Mouse (Mus musculus): Measurements from ENCODE around the gene Fbxo45.

Fbxo45 gene

DNA sequence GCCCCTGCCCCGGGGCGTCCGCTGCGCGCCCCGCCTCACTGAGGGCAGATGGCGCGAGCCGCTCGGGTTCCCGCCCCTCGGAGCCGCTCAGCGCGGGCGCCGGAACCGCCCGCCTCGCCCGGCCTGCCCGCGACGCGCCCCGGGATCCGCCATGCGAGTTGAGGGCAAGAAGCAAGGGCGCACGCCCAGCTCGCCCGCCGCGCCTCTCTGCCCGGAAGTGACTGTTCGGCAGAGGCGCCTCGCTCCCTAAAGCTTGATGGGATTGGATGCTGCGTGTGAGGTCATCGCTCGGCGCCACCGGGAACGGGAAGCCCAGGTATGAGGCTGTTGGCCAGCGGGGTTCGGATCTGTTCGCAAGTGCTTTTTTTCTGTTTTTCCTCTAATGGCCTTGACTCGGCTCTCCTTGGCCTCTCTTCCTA lies at the start of gene Fbxo45, which contains the start of gene Wdr53:
Fbxo45 (minus strand) TSS at position 207 of the 419 bp plus-strand sequence.
Wdr53 (plus strand) TSS at position 276 of the 419 bp plus-strand sequence.
- DNase-seq (ENCODE audit: low spot score in 2 of 2) = peak; percentile 97 to 98

DNA sequence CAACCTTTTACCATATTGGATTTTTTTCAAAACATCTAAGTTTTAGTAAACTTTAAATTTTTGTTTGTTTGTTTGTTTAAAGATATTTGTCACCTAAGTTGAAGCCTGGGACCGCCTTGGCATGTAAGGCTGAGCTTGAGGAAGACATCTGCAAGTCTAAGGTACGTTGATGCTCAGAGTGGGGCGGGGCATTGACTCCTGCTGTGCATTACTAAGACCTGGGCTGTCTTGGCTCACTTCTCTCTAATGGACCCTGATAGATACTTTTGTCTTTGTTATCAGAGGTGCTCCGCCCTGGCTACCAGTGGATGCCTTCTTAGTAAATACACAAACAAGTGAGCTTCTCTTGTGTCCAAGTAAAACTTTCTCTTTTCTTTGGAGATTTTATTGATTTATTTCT lies 44.9 kb upstream of the Fbxo45 start:
- DNase-seq (ENCODE audit: low spot score in 2 of 2) = no peak

DNA sequence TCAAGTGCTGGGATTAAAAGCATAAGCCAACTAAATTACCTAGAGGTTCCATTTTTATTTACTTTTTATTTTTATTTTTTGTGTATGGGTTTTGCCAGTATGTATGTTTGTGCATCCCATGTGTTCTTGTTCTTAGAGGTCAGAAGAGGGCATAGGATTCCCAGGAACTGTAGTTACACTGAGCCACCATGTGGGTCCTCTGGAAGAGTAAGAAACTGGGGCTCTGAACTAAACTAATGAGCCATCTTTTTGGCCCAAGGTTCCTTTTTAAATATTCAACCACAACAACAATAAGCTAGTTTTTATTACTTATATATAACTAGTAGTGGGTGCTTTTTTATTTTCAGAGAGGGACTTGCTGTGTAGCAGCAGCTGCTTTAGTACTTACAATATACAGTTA lies 35.6 kb upstream of the Fbxo45 start:
- DNase-seq (ENCODE audit: low spot score in 2 of 2) = no peak

DNA sequence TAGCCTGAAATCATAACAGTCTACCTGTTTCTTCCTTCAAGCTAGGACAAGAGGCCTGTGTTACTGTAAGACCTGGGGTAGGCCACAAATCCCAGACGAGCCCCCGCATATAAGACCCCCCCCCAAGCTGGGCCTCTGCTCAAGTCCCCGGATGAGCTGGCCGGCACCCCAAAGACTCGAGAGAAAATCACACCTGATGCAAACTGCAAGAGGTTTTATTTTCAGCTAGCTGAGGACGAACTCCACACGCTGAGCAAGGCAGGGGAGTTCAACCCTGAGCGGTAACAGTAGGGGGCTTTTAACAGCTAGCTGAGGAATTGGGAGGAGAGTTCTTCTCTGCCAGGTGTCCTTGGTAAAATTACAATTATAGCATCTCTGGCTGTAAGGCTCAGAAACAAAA lies 33.3 kb upstream of the Fbxo45 start:
- no peak for DNase-seq (ENCODE audit: low spot score in 2 of 2)

DNA sequence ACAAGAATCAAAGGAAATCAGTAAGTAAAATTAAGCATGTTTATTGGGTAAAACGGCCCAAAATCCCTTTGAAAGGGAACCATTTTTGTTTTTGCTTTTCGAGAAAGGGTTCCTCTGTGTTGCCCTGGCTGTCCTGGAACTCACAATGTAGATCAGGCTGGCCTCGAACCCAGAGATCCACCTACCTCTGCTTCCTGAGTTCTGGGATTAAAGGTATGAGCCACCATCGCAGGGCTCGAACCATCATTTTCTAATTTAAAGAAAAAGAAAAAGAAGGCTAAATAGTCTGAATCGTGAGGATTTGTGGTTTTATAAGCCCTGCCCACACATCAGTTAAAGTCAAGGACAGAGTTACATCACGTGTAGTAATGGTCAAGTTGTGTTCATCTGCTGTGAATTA lies 31.4 kb upstream of the Fbxo45 start:
- DNase-seq (ENCODE audit: low spot score in 2 of 2) = no peak

DNA sequence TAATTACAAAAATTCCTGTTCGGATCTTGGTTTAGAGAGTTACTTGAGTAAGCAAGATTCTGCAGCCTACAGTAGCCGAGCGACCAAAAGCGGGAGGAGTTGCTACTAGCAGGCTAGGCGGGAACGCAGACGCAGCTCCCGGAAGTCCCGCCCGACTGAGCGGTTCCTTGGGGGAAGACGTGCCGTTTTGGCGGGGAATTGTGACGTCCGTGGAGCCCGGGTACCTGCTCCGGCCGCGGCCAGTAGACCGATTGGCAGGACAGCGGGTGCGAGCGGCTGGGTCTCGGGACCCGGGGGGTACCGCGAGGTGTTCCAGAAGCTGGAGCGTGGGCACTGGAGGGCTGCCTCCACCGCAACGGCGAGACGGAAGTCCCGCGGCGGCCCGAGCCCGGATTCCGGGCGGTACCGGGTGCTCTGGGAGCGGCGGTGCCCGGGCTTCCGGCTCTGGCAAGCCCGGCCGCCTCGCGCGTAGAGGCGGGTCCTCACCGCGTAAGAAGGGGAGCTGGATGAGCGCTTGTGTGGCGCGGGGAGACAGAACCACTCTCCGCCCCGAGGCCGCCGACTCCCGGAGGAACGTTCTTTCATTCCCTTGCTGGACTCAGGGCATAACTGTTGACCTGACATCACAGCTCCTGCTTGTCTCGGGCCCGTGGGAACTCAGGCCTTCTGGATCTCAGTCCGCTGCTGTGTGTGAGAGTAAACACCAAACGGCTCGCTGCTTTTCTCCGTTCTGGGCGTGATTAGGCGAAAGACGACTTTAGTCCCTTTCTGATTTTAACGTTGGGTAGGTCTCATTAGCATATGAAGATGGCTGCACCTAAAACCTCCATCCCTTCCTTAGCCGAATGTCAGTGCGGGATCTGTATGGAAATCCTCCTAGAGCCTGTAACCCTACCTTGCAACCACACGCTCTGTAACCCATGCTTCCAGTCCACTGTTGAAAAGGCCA lies 30.6 kb upstream of the Fbxo45 start, which contains the start of gene Rnf168:
Rnf168 (plus strand) TSS at position 152 of the 949 bp plus-strand sequence.
- DNase-seq (ENCODE audit: low spot score in 2 of 2) = peak; percentile 91 to 93

DNA sequence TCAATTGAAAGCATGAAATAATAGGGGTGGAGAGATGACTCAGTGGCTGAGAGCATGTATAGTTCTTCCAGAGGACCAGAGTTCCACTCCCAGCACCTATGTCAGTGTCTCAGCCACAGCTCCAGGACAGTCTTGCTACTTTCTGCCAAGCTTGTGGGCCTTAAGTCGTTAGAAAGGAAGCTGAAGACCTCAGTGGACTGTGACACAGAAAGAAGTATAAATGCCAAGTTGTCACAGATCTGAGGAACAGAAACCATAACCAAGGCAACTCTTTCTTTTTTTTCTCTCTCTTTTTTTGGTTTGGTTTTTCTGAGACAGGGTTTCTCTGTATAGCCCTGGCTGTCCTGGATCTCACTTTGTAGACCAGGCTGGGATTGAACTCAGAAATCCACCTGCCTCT lies 28.9 kb upstream of the Fbxo45 start:
- no peak for DNase-seq (ENCODE audit: low spot score in 2 of 2)

DNA sequence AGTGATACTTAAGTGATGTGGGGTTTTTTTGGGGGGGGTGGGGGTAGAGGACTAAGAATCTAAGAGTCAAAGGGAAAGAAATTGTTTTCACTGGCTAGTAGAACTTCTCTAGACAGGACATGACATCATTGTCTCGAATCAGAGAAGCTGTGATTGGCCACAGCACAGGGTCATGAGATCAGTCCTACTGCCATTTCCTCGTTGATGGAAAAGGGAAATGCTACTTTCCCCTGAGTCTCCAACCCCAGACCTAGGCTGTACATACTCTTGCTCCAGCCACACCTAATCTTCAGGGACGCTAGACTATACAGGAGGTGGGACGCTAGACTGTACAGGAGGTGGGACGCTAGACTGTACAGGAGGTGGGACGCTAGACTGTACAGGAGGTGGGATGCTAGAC lies 28.1 kb upstream of the Fbxo45 start:
- DNase-seq (ENCODE audit: low spot score in 2 of 2) = no peak

DNA sequence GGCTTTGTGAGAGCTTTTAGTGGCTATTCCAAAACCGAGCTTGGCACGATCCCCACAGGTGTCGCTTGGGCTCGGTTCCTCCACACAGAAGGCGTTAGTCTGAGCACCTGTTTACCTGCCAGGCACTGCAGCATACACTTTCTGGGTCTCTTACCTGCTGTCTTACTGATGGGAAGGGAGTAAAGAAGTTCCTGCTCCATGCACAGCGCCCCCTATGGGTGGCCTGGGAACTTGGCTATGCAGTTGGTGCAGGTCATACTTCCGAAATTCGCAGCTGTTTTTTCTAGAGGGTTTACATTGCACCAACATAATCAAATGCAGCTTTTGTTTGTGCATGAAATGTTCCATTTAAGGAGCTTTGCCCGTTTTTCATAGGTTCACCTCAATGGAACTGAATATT lies 26.4 kb upstream of the Fbxo45 start:
- no peak for DNase-seq (ENCODE audit: low spot score in 2 of 2)

DNA sequence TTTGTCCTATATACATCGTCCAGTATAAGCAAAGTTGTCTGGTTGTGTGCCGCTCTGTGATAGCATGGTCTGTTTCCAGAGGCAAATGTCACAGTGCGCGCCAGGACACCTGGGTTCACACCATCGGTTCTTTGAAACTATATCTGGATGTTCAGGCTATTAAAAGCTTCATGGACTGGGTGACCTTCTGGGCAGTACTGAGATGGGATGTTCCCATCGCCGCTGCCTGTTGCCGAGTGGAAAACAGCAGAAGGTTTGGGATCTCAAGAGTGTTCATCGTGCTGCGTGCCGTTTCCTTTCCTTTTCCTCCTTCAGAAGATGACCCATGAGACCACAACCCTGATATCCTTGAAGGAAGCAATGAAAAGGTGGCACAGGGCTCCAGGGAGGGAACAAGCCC lies 24.3 kb upstream of the Fbxo45 start, which contains the start of gene Smco1:
Smco1 (plus strand) TSS at position 178 of the 400 bp plus-strand sequence.
- peak; percentile 56 to 61 for DNase-seq (ENCODE audit: low spot score in 2 of 2)

DNA sequence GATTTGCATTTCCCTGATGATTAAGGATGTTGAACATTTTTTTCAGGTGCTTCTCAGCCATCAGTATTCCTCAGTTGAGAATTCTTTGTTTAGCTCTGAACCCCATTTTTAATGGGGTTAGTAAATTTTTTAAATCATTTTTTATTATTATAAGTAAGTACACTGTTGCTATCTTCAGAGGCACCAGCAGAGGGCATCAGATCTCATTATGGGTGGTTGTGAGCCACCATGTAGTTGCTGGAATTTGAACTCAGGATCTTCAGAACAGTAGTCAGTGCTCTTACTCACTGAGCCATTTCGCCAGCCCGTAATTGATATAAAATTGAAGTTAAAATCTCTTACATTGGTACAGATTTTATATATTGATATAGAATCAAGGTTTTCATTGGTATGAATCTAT lies 17.3 kb upstream of the Fbxo45 start:
- DNase-seq (ENCODE audit: low spot score in 2 of 2) = peak in 1 of 2 experiments; percentile 12

DNA sequence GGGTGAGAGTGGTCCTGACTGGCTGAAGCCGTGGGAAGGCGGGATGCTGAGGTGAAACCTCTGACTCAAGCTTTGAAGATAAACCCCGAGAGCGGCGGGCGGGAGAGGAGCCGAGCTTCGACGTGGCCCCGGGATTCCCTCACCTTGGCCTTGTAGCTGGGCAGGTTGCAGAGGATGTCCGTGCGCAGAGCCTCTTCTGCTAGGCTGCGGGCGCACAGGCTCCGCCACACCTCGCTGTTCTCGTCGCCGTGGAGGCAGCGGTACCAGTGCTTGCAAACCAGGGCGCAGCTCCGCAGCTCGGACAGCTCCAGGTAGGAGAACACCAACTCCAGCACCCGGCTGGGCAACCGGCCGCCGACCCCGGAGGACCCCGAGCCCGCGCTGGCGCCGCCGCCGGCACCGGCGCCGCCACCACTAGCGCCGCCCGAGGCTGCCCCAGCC lies 587 bp downstream of the Fbxo45 start:
- DNase-seq (ENCODE audit: low spot score in 2 of 2) = peak; percentile 30 to 37

DNA sequence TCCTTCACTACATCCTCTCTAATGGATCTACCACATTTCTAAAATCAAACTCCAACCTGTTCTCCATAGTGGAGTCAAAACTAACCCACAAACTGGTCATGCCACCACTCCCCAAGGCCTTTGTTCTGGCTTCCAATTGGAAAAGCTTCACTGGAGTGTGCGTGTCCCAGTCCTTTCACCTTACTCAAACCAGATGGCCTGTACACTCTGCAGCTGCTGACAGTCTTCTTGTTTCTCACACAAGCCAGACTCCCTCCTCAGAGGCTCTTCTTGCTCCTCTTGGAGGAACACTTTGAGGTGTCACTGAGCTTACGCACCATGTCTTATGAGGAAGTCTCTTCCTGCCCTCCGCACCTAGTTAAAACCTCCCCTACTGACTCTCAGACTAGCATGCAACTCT lies 3.1 kb downstream of the Fbxo45 start:
- DNase-seq (ENCODE audit: low spot score in 2 of 2) = no peak

DNA sequence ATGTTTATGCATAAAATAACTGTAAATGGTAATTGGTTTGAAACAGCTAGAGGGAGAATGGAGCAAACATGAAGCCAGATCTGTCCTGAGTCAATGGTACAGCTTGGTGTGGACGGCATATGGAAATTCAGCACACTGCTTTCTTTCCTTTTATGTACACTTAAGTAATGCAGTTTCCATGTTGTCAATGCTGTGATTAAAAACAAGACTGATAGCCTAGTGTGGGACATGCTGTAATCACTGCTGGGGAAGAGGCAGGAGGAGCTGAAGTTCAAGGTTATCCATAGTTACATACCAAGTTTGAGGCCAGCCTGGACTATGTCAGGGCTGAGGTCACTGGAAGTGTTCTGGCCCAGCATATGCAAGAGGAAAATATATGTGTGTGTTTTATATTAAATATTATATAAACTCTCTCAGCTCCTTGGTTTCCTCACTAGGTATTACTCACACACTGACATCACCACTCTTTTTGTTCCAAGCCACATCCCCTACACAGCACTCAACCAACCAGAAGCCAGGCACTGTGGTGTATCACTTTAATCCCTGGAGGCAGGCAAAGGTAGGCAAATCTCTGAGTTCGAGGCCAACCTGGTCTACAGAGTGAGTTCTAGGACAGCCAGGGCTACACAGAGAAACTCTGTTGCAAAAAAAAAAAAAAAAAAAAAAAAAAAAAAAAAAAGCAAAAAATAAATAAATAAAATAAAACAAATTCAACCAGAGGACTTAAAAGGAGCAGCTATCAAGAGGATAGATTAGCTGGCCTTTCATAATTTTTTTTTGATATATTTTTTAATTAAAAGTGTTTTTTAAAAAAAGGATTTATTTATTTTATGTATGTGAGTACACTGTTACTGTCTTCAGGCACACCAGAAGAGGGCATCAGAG lies 7.3 kb downstream of the Fbxo45 start:
- DNase-seq (ENCODE audit: low spot score in 2 of 2) = no peak

DNA sequence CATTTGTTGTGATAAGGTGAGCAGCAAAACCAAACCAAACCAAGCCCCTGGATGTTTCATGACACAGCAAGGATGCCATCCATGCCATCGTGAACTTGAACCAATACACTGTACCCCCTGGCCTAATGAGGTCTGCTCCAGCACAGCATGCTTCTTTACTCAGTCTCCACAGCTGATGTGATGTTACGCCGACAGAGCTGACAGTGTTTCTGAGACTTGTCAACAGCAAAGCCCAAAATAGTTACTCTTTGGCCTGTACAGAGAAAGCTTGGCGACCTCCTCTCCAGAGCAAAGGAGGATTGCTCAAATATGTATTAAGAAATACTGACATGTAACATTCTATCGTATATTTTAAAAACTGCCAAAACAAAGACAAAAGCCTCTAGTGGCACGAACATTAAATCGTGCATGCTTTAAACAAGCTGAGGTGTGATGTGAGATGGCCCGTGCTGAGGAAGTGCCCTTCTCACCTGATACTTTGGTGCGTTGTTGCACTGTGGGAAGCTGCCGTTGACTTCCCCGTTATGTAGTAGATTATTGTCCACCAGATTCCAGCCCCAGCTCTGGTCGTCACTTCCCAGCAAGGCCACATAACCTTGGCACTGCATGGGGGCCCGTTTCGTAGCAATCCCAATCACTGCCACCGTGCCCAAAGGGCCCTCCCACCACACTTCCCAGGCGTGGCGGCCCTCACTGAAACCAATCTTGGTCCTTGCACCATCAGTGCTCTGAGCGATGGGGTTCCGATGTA lies 8.9 kb downstream of the Fbxo45 start:
- peak; percentile 32 to 42 for DNase-seq (ENCODE audit: low spot score in 2 of 2)

DNA sequence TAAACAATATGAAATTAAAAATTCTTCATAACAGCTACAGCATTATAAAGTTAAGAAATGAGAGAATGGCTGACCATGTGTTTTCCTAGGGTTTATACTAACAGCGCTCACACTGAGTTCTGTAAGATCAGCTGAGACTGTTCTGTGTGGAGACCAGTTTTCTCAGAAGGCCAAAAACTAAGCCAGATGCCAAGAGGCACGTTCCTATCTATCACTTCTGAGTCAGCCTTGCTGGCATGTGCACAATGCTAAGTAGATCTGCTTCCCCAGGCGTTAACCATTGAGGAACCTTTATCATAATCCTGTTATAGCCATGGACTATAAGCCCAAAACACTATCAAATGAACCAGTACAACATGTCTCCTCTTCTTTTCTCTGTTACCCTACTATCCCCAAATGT lies 14.9 kb downstream of the Fbxo45 start:
- peak in 1 of 2 experiments; percentile 23 for DNase-seq (ENCODE audit: low spot score in 2 of 2)

DNA sequence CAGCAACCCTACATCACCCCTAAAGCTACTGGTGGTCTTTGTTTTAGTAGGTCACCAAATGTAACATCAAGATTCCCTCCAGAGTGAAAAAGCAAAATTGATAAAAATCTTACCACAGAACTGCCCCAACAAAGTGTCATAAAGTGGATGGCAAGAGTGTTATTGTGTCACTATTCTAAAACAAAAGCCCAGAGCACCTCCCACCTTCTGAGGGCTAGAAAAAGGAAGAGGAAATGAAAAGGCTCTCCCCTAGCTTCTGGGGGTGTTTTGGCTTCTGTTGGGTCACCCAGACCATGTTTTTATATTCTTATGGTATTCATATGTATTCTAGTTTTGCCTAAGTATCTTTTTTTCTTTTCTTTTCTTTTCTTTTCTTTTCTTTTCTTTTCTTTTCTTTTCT lies 24.6 kb downstream of the Fbxo45 start:
- no peak for DNase-seq (ENCODE audit: low spot score in 2 of 2)

DNA sequence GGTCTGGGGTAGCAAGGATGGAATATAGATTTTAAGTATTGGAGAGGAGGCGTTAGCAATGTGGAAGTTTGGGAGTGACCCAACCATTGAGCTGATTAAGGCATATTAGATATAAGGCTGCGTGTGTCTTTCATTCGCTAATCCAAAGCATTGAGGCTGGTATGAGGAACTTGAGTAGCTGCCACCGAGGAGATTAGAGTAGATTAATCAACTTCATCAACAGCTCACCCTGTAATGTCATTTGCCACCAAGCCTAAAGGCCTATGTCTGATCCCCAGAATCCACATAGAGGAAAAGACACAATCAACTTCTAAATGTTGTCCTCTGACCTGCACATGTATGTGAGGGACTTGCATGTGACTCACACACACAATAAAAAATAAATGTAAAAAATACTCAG lies 25.2 kb downstream of the Fbxo45 start:
- no peak for DNase-seq (ENCODE audit: low spot score in 2 of 2)

DNA sequence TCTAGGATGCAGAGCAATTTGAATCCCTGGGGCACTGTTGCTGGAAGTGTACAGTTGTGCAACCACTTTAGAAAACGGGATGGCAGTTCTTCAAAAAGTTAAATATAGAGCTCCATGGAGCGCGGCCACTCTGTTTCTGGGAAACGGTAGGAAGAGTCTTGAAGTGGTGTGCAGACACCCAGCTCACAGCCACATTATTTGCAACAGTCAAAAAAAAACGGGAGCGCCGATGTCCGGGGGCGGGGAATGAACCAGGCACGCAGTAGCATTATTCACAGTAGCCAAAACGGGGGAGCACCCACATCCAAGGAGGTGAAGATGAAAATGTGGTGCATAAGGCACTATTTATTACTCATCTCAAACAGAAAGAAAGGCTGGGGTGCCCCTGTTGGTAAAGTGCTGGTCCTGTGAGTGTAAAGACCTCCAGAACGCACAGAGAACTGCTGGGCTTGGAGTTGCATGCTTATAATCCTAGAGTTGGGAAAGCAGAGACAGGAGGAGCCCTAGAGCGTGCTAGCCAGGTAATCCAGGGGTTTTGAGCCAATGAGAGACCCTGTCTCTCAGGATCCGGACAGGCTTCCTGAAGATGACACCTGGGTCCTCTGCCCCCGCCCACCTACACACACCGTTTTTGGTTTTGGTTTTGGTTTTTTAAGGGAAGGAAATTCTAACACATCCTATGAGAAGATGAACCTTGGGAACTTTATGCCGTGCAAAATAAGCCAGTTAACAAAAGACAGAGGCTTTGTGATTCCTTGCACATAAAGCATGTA lies 32.0 kb downstream of the Fbxo45 start:
- peak in 1 of 2 experiments; percentile 40 for DNase-seq (ENCODE audit: low spot score in 2 of 2)

DNA sequence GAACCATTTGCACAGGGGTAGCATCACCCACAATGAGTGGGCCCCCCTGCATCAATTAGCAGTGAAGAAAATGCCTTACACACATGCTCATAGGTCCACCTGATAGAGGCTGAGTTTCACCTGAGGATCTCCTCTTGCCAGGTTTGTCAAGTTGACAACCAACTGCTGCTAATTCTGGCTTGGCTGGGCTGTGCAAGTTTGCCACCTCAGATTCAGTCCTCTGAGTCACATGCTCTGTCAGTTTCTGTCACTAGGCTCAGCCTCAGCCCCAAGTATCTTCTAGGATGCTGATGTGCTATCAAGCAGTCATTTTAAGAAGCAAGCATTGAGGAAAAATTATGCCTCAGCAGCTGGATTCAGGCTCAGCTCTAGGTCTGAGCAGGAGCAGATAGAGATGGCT lies 32.8 kb downstream of the Fbxo45 start:
- no peak for DNase-seq (ENCODE audit: low spot score in 2 of 2)

DNA sequence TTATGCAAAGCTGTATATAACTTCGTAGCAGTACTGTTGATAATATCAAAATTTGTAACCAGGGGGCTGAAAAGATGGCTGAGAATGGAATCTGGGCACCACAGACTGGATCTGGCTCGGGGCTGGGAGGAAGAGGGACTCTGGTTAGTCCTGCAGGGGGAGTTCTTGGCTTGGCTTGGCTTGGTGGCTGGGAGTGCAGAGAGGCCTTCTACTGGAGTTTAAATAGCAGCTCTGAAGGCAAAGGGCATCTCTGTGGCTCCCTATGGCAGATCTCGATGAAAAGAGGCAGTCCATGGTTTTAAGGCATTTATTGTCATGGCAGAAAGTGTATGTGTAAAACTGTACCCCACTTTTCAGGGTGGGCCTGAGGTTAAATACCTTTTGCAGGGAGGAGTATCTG lies 42.1 kb downstream of the Fbxo45 start:
- no peak for DNase-seq (ENCODE audit: low spot score in 2 of 2)
